In the genomic region with DNA sequence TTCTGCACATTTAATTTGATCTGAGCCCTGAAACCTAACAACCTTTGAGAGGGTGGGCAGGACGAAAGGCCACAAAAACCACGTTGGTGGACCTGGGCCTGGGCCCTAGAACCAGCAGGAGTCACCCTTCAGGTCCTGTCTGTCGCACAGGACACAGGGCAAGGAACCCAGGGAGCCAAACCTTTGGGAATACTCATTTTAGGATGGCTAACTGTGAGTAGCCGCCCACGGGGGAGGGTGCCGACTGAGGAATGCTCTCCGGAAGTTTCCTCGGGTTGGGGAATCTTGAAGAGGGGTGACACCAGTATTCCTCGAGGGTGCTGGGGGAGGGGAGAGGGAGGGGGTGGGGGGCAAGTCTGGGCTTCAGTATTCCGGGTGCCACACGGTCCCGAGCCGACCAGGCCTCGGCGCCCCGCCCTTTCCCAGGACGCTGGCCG, we compare ENCODE assay signal across 8 mouse cellular contexts. TPM values are rescaled to one million over a fixed set of nuclear protein-coding genes. Genes with fewer than 3 reads are reported as not detected.
DNase-seq lines count a peak whose midpoint lies in the region; ATAC-seq and TF ChIP-seq lines count a peak whose summit lies in the region.

No protein-coding gene starts in this region.

- H3K4me3 ChIP-seq in kidney, postnatal 0 days (replicated peaks; ENCODE audit: low read depth, low read length): peak overlapping the region; percentile 87
- peak overlapping the region; percentile 85 for H3K4me3 ChIP-seq in embryonic facial prominence, embryonic 11.5 days (ENCODE audit: low read depth, low read length)
- H3K4me3 ChIP-seq in liver, postnatal 0 days (ENCODE audit: low read depth, low read length): peak overlapping the region; percentile 80

- peak; percentile 71 for DNase-seq in kidney, postnatal 0 days (ENCODE audit: low spot score)
- no peak for DNase-seq in kidney, postnatal 14 days
- DNase-seq in ES-CJ7 (ENCODE audit: low read depth, low spot score): peak; percentile 54
- no peak for DNase-seq in embryonic facial prominence, embryonic 11.5 days (ENCODE audit: low spot score)
- peak; percentile 72 to 75 for DNase-seq in heart, postnatal 10 days
- no peak for DNase-seq in liver, postnatal 0 days
- DNase-seq in right cerebral cortex, postnatal 36 days (ENCODE audit: low spot score in 2 of 2): peak; percentile 12 to 14
- no peak for DNase-seq in gastrocnemius, postnatal 10 days

- H3K27me3 ChIP-seq in kidney, postnatal 0 days (ENCODE audit: insufficient read depth, low read length): no peaks in the 10 kb centered on the region
- no peaks in the 10 kb centered on the region for H3K27me3 ChIP-seq in embryonic facial prominence, embryonic 11.5 days (ENCODE audit: control insufficient read depth, insufficient read depth, low read length)
- H3K27me3 ChIP-seq in liver, postnatal 0 days (ENCODE audit: insufficient read depth, low read length): no peaks in the 10 kb centered on the region

- peak; percentile 51 for ATAC-seq in kidney, postnatal 0 days (replicated peaks; ENCODE audit: low FRiP score, low read depth)
- peak; percentile 44; the same call in 1 of the 2 replicates for ATAC-seq in embryonic facial prominence, embryonic 11.5 days (replicated peaks; ENCODE audit: insufficient number of reproducible peaks, low FRiP score, low TSS enrichment, low read depth)
- peak; percentile 53 for ATAC-seq in liver, postnatal 0 days

- peaks cover 24% of the 10 kb centered on the region; the same call in 1 of the 2 replicates for H3K4me1 ChIP-seq in kidney, postnatal 0 days (replicated peaks; ENCODE audit: insufficient read depth, low read length)
- H3K4me1 ChIP-seq in embryonic facial prominence, embryonic 11.5 days (ENCODE audit: control insufficient read depth, insufficient read depth, low read length): no peaks in the 10 kb centered on the region; the same call in 1 of the 2 replicates
- peaks cover 19% of the 10 kb centered on the region for H3K4me1 ChIP-seq in liver, postnatal 0 days (ENCODE audit: insufficient read depth)

- H3K4me2 ChIP-seq in kidney, postnatal 0 days (ENCODE audit: low read length): peak overlapping the region; percentile 71
- peak overlapping the region; percentile 81 for H3K4me2 ChIP-seq in embryonic facial prominence, embryonic 11.5 days (ENCODE audit: low read depth, low read length)
- H3K4me2 ChIP-seq in liver, postnatal 0 days (ENCODE audit: low read depth, low read length): peak overlapping the region; percentile 84

- intact Hi-C loops in heart, postnatal 10 days (cut with DNase I): loop anchor here (5.0 kb wide), 1 partner anchor 82 kb away; no protein-coding TSS in a partner anchor

- under 1% methylated on average over 15 of the region's 18 CpGs for WGBS in kidney, postnatal 0 days
- under 1% methylated on average over 17 of the region's 18 CpGs for WGBS in embryonic facial prominence, embryonic 11.5 days
- under 1% methylated on average over 17 of the region's 18 CpGs for WGBS in liver, postnatal 0 days (ENCODE audit: insufficient replicate concordance)

- no peak for TF ChIP-seq EP300 in liver, postnatal 0 days (IDR thresholded peaks at IDR 0.05; ENCODE audit: low read depth)

- TF ChIP-seq CTCF in kidney, postnatal 0 days (IDR thresholded peaks at IDR 0.05; ENCODE audit: low read depth): peak; percentile 26; the same call in 1 of the 2 replicates
- peak; percentile 5; the same call in 1 of the 2 replicates for TF ChIP-seq CTCF in liver, postnatal 0 days (IDR thresholded peaks at IDR 0.05; ENCODE audit: low read depth)

- H3K9ac ChIP-seq in kidney, postnatal 0 days (ENCODE audit: low read depth, low read length): peak overlapping the region; percentile 95
- peak overlapping the region; percentile 99 for H3K9ac ChIP-seq in embryonic facial prominence, embryonic 11.5 days (replicated peaks; ENCODE audit: low read length)
- peak overlapping the region; percentile 100 for H3K9ac ChIP-seq in liver, postnatal 0 days (replicated peaks)

- no peaks in the 10 kb centered on the region for H3K9me3 ChIP-seq in kidney, postnatal 0 days (replicated peaks; ENCODE audit: low read length)
- H3K9me3 ChIP-seq in embryonic facial prominence, embryonic 11.5 days (replicated peaks; ENCODE audit: control insufficient read depth, low read length): no peaks in the 10 kb centered on the region
- no peaks in the 10 kb centered on the region for H3K9me3 ChIP-seq in liver, postnatal 0 days (ENCODE audit: low read length)

- no peaks in the 10 kb centered on the region for H3K36me3 ChIP-seq in kidney, postnatal 0 days (ENCODE audit: insufficient read depth, low read length)
- H3K36me3 ChIP-seq in embryonic facial prominence, embryonic 11.5 days (replicated peaks; ENCODE audit: control insufficient read depth, insufficient read depth, low read depth, low read length): no peaks in the 10 kb centered on the region
- H3K36me3 ChIP-seq in liver, postnatal 0 days (replicated peaks; ENCODE audit: insufficient read depth, low read length): no peaks in the 10 kb centered on the region

- H3K27ac ChIP-seq in kidney, postnatal 0 days: peak overlapping the region; percentile 95
- H3K27ac ChIP-seq in embryonic facial prominence, embryonic 11.5 days (replicated peaks; ENCODE audit: low read depth, low read length): peak overlapping the region; percentile 91
- peak overlapping the region; percentile 93 for H3K27ac ChIP-seq in liver, postnatal 0 days (ENCODE audit: low read depth)

RNA-seq across cellular contexts. Expression of gene Fbxw4, which starts 0.8 kb away (rescaled TPM):
- 4.8 and 5.9 TPM in 2 replicates for polyA plus RNA-seq in kidney, postnatal 0 days (2015; fragmentation: Nextera tagmentation; extraction: Ambion mirVana)
- polyA plus RNA-seq in embryonic facial prominence, embryonic 11.5 days (2014; fragmentation: Nextera tagmentation; extraction: Ambion mirVana): 3.1 and 3.5 TPM in 2 replicates
- 10 to 100 TPM; 21.0 to 21.7 TPM for total RNA-seq in heart, postnatal 10 days (2021)
- polyA plus RNA-seq in liver, postnatal 0 days (2015; fragmentation: Nextera tagmentation; extraction: Ambion mirVana): 2.2 and 3.0 TPM in 2 replicates
- total RNA-seq in gastrocnemius, postnatal 10 days (2021): 10 to 100 TPM; 23.3 to 24.7 TPM

Comparison
In these comparisons a context has a peak if more than half of its experiments do, and no peak if none do; other contexts are left out.
1. DNase-seq: peak in kidney, postnatal 0 days (single experiment), ES-CJ7 (single experiment), heart, postnatal 10 days (2 of 2) and right cerebral cortex, postnatal 36 days (2 of 2); none in kidney, postnatal 14 days (single experiment), embryonic facial prominence, embryonic 11.5 days (single experiment), liver, postnatal 0 days (single experiment) and gastrocnemius, postnatal 10 days (single experiment).
2. Peak in every context shown above with its lines, with median percentiles within 50 percentile points of each other: ATAC-seq, H3K27ac ChIP-seq, H3K4me2 ChIP-seq, H3K4me3 ChIP-seq and H3K9ac ChIP-seq.